ENCODE assay signal across 16 mouse cellular contexts in the genomic region with DNA sequence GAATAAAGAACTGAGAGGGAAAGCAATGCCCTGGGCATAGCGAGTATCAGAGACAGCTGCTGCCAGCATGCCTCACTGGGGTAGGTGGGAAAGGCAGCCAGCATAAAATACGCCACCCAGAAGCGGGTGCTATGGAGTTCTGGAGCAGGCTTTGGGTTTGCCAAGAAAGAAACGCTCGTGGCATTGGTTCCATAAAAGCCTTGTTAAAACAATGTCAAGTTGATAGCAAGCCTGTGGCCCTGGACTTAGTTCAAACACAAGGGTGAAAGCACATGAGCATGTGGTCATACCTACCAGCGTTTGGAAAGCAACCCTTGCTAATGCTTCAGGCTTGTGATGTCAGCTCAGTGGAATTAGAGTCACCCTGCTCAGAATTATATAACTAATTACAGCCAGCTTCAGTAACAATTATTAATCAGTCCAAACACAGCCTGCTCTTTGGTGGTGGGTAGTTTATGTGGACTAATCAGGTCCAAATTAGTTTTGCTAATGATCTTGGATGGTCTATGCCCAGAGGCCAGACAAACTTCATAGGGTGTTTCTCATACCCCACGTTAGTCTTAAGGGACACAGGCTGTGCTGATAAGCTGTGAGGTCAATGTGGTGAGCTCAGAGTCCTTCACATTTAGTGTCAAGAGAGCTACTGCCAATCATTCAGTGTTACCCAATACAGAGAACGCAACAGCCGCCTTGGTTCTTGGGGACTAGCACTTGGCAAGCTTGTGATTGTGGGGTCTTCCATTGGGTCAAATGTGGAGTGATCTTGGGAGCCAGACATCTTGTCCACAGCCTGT. TPM values are rescaled to one million over a fixed set of nuclear protein-coding genes. Genes with fewer than 3 reads are reported as not detected.
DNase-seq lines count a peak whose midpoint lies in the region; ATAC-seq lines count a peak whose summit lies in the region.
"Had no signal": no experiment of that assay in that cellular context is flagged by ENCODE, and none has a peak within 500 bp of the region (broad histone marks: within the 10 kb centered on the region; RNA-seq: fewer than 3 reads in every experiment).

No protein-coding gene starts in this region.

- no peak overlapping the region for H3K4me2 ChIP-seq in intestine, embryonic 16.5 days (ENCODE audit: low read depth, low read length)
- H3K4me2 ChIP-seq: embryonic facial prominence, embryonic 12.5 days; intestine, embryonic 15.5 days; midbrain, embryonic 15.5 days; neural tube, embryonic 12.5 days had no signal

- intact Hi-C loops in heart, postnatal 25 days (cut with DNase I), result no loop called here

- no peaks in the 10 kb centered on the region for H3K9me3 ChIP-seq in intestine, embryonic 16.5 days (ENCODE audit: control insufficient read depth, low read length)
- H3K9me3 ChIP-seq: embryonic facial prominence, embryonic 12.5 days; intestine, embryonic 15.5 days; midbrain, embryonic 15.5 days had no signal

- ATAC-seq in CD4-positive, CD25-positive, alpha-beta regulatory T cell, adult 4 months, result no peak
- no peak for ATAC-seq in intestine, embryonic 16.5 days
- ATAC-seq: intestine, embryonic 15.5 days; midbrain, embryonic 15.5 days had no signal

- WGBS in intestine, embryonic 16.5 days, result 82% methylated on average over 9 of the region's 9 CpGs

- DNase-seq in cerebellum, postnatal 10 days, result peak; percentile 52 to 68
- no peak for DNase-seq in cerebellum, adult 8-10 months
- peak; percentile 14 to 55 for DNase-seq in layer of hippocampus, adult 18-20 months (ENCODE audit: low spot score in 2 of 2)
- DNase-seq in layer of hippocampus, adult 9-10 months (ENCODE audit: low spot score), result no peak
- peak; percentile 43 for DNase-seq in fibroblast of lung, adult 2 months (ENCODE audit: low read depth)
- peak; percentile 16 for DNase-seq in heart, postnatal 25 days (ENCODE audit: low spot score)
- DNase-seq: cerebellum, postnatal 14 days; lung, adult 18-20 months; retina, postnatal 1 day had no signal

- H3K36me3 ChIP-seq in intestine, embryonic 16.5 days (ENCODE audit: control insufficient read depth, insufficient read depth, low read length), result no peaks in the 10 kb centered on the region
- H3K36me3 ChIP-seq: embryonic facial prominence, embryonic 12.5 days; intestine, embryonic 15.5 days; midbrain, embryonic 15.5 days; neural tube, embryonic 12.5 days had no signal

- H3K27ac ChIP-seq in intestine, embryonic 16.5 days (ENCODE audit: low read length), result no peak overlapping the region
- H3K27ac ChIP-seq: embryonic facial prominence, embryonic 12.5 days; intestine, embryonic 15.5 days; macrophage; midbrain, embryonic 15.5 days; neural tube, embryonic 12.5 days had no signal

- no peaks in the 10 kb centered on the region for H3K27me3 ChIP-seq in intestine, embryonic 16.5 days (replicated peaks; ENCODE audit: control insufficient read depth, insufficient read depth, low read length)
- H3K27me3 ChIP-seq: embryonic facial prominence, embryonic 12.5 days; intestine, embryonic 15.5 days; midbrain, embryonic 15.5 days; neural tube, embryonic 12.5 days had no signal

- no peaks in the 10 kb centered on the region for H3K4me1 ChIP-seq in intestine, embryonic 16.5 days (ENCODE audit: control insufficient read depth, insufficient read depth, low read length)
- H3K4me1 ChIP-seq: intestine, embryonic 15.5 days; midbrain, embryonic 15.5 days; neural tube, embryonic 12.5 days had no signal

- H3K4me3 ChIP-seq in intestine, embryonic 16.5 days (ENCODE audit: low read length), result no peak overlapping the region
- H3K4me3 ChIP-seq: embryonic facial prominence, embryonic 12.5 days; intestine, embryonic 15.5 days; midbrain, embryonic 15.5 days; neural tube, embryonic 12.5 days had no signal

- no peak overlapping the region for H3K9ac ChIP-seq in intestine, embryonic 16.5 days (ENCODE audit: low read depth, low read length)
- H3K9ac ChIP-seq: embryonic facial prominence, embryonic 12.5 days; intestine, embryonic 15.5 days; midbrain, embryonic 15.5 days; neural tube, embryonic 12.5 days had no signal

RNA-seq across cellular contexts. Expression of gene Ackr3, which starts 34.5 kb away (rescaled TPM):
- 10 to 100 TPM; 15.5 to 15.9 TPM for total RNA-seq in layer of hippocampus, adult 18-20 months (2021)
- total RNA-seq in heart, postnatal 25 days (2021), result 10 to 100 TPM; 64.4 to 75.8 TPM
- polyA plus RNA-seq in CD4-positive, CD25-positive, alpha-beta regulatory T cell, adult 4 months (2017; shearing (Covaris generic)), result not detected
- polyA plus RNA-seq in intestine, embryonic 16.5 days (2015; fragmentation: Nextera tagmentation; extraction: Ambion mirVana), result 11.8 and 12.7 TPM in 2 replicates
- polyA plus RNA-seq: macrophage had no signal

Comparison
In these comparisons a context has a peak if more than half of its experiments do, and no peak if none do; other contexts are left out.
1. DNase-seq: peak in cerebellum, postnatal 10 days (2 of 2), layer of hippocampus, adult 18-20 months (2 of 2), fibroblast of lung, adult 2 months (single experiment) and heart, postnatal 25 days (single experiment); none in cerebellum, adult 8-10 months (single experiment) and layer of hippocampus, adult 9-10 months (single experiment).